ENCODE assay signal across 15 mouse cellular contexts in genomic region chr6:129559641-129560027, GRCm38 (mm10). TPM values are rescaled to one million over a fixed set of nuclear protein-coding genes. Genes with fewer than 3 reads are reported as not detected.
DNase-seq lines count a peak whose midpoint lies in the region; ATAC-seq and TF ChIP-seq lines count a peak whose summit lies in the region.
"Had no signal": no experiment of that assay in that cellular context is flagged by ENCODE, and none has a peak within 500 bp of the region (broad histone marks: within the 10 kb centered on the region; RNA-seq: fewer than 3 reads in every experiment).

No protein-coding gene starts in this region.

- TF ChIP-seq POLR2A in CH12.LX (IDR thresholded peaks at IDR 0.05; ENCODE audit: low read depth, low read length): no peak

- no peak overlapping the region for H3K27ac ChIP-seq in embryonic facial prominence, embryonic 13.5 days
- H3K27ac ChIP-seq in embryonic facial prominence, embryonic 10.5 days (replicated peaks): no peak overlapping the region
- no peak overlapping the region for H3K27ac ChIP-seq in CH12.LX (ENCODE audit: insufficient read depth, low read depth)
- H3K27ac ChIP-seq in forebrain, postnatal 0 days (ENCODE audit: low read depth, low read length): no peak overlapping the region
- H3K27ac ChIP-seq in midbrain, embryonic 13.5 days: no peak overlapping the region
- H3K27ac ChIP-seq in limb, embryonic 10.5 days: no peak overlapping the region
- H3K27ac ChIP-seq: layer of hippocampus, adult 2 months had no signal

- no peak for TF ChIP-seq CTCF in CH12.LX (conservative IDR thresholded peaks at IDR 0.05 in 1 of 2, IDR thresholded peaks at IDR 0.05 in 1 of 2; ENCODE audit: low read depth in 2 of 2, low read length in 2 of 2)
- no peak for TF ChIP-seq CTCF in forebrain, postnatal 0 days (IDR thresholded peaks at IDR 0.05; ENCODE audit: low read depth)

- no peak overlapping the region for H3K4me3 ChIP-seq in embryonic facial prominence, embryonic 13.5 days
- no peak overlapping the region for H3K4me3 ChIP-seq in embryonic facial prominence, embryonic 10.5 days
- no peak overlapping the region for H3K4me3 ChIP-seq in CH12.LX (replicated peaks in 1 of 3; ENCODE audit: low read depth in 2 of 3, low read length in 2 of 3, poor library complexity in 1 of 3)
- H3K4me3 ChIP-seq in forebrain, postnatal 0 days (ENCODE audit: low read depth, low read length): no peak overlapping the region
- H3K4me3 ChIP-seq in midbrain, embryonic 13.5 days (replicated peaks): no peak overlapping the region
- H3K4me3 ChIP-seq in limb, embryonic 10.5 days: no peak overlapping the region
- H3K4me3 ChIP-seq: layer of hippocampus, adult 2 months had no signal

- H3K27me3 ChIP-seq in embryonic facial prominence, embryonic 13.5 days: no peaks in the 10 kb centered on the region
- H3K27me3 ChIP-seq in embryonic facial prominence, embryonic 10.5 days (replicated peaks; ENCODE audit: low read depth, poor library complexity, severe bottlenecking): no peaks in the 10 kb centered on the region
- no peaks in the 10 kb centered on the region for H3K27me3 ChIP-seq in CH12.LX (replicated peaks)
- no peaks in the 10 kb centered on the region for H3K27me3 ChIP-seq in forebrain, postnatal 0 days (ENCODE audit: insufficient read depth, low read length)
- no peaks in the 10 kb centered on the region for H3K27me3 ChIP-seq in midbrain, embryonic 13.5 days
- no peaks in the 10 kb centered on the region for H3K27me3 ChIP-seq in limb, embryonic 10.5 days (ENCODE audit: low read depth, poor library complexity, severe bottlenecking)

- no peak for TF ChIP-seq EP300 in CH12.LX (IDR thresholded peaks at IDR 0.05; ENCODE audit: low read length)

- H3K4me1 ChIP-seq in embryonic facial prominence, embryonic 13.5 days: no peaks in the 10 kb centered on the region
- H3K4me1 ChIP-seq in embryonic facial prominence, embryonic 10.5 days: no peaks in the 10 kb centered on the region
- 0 out of 4 replicates have a peak, but pooled peaks cover 0 to 2% of the 10 kb centered on the region in 2 experiments for H3K4me1 ChIP-seq in CH12.LX (ENCODE audit: control insufficient read depth in 1 of 2, insufficient read depth in 2 of 2)
- no peaks in the 10 kb centered on the region for H3K4me1 ChIP-seq in forebrain, postnatal 0 days (ENCODE audit: insufficient read depth)
- H3K4me1 ChIP-seq in midbrain, embryonic 13.5 days (replicated peaks): peaks cover 11% of the 10 kb centered on the region; the same call in 1 of the 2 replicates
- H3K4me1 ChIP-seq in limb, embryonic 10.5 days: no peaks in the 10 kb centered on the region

- H3K9me3 ChIP-seq in embryonic facial prominence, embryonic 13.5 days: no peaks in the 10 kb centered on the region
- H3K9me3 ChIP-seq in embryonic facial prominence, embryonic 10.5 days: no peaks in the 10 kb centered on the region
- no peaks in the 10 kb centered on the region for H3K9me3 ChIP-seq in CH12.LX (replicated peaks; ENCODE audit: low read length)
- H3K9me3 ChIP-seq in forebrain, postnatal 0 days (ENCODE audit: low read length): no peaks in the 10 kb centered on the region
- no peaks in the 10 kb centered on the region for H3K9me3 ChIP-seq in midbrain, embryonic 13.5 days
- H3K9me3 ChIP-seq in limb, embryonic 10.5 days (replicated peaks): no peaks in the 10 kb centered on the region

- in situ Hi-C loops in CH12.LX (cut with MboI; ENCODE audit: low pct_ligation_motif_present, low pct_unique_long_range_greater_than_20kb, low sequenced_read_pairs): no loop called here

- ATAC-seq in embryonic facial prominence, embryonic 13.5 days (ENCODE audit: insufficient number of reproducible peaks, insufficient read depth, low FRiP score, low TSS enrichment, low read depth): no peak
- peak; percentile 13 for ATAC-seq in forebrain, postnatal 0 days
- peak; percentile 56 for ATAC-seq in midbrain, embryonic 13.5 days

- H3K79me2 ChIP-seq in CH12.LX (replicated peaks; ENCODE audit: control insufficient read depth, extremely low read depth, insufficient read depth, poor library complexity, severe bottlenecking): no peaks in the 10 kb centered on the region; the same call in 1 of the 2 replicates

- WGBS in embryonic facial prominence, embryonic 13.5 days: 55% methylated on average over 4 of the region's 4 CpGs
- WGBS in embryonic facial prominence, embryonic 10.5 days: 61% methylated on average over 4 of the region's 4 CpGs
- WGBS in forebrain, postnatal 0 days: 59% methylated on average over 4 of the region's 4 CpGs
- 57% methylated on average over 4 of the region's 4 CpGs for WGBS in midbrain, embryonic 13.5 days
- WGBS in limb, embryonic 10.5 days: 51% methylated on average over 4 of the region's 4 CpGs

- H3K4me2 ChIP-seq in embryonic facial prominence, embryonic 13.5 days: peak overlapping the region; percentile 14; the same call in 1 of the 2 replicates
- H3K4me2 ChIP-seq in CH12.LX (ENCODE audit: insufficient read depth, low read depth, poor library complexity, severe bottlenecking): peak overlapping the region; percentile 27; the same call in 1 of the 2 replicates
- no peak overlapping the region for H3K4me2 ChIP-seq in forebrain, postnatal 0 days (ENCODE audit: low read depth)
- H3K4me2 ChIP-seq in midbrain, embryonic 13.5 days (replicated peaks): no peak overlapping the region

- DNase-seq in embryonic facial prominence, embryonic 10.5 days (ENCODE audit: low spot score): no peak
- DNase-seq in CH12.LX (ENCODE audit: extremely low read depth): no peak
- DNase-seq in forebrain, postnatal 0 days: no peak
- DNase-seq in natural killer cell, adult 2 months (ENCODE audit: low spot score in 2 of 2): no peak
- DNase-seq in ovary, adult 18-20 months (ENCODE audit: low spot score): no peak
- no peak for DNase-seq in limb, embryonic 10.5 days (ENCODE audit: low spot score)

- no peaks in the 10 kb centered on the region for H3K36me3 ChIP-seq in embryonic facial prominence, embryonic 13.5 days
- no peaks in the 10 kb centered on the region for H3K36me3 ChIP-seq in embryonic facial prominence, embryonic 10.5 days (replicated peaks)
- H3K36me3 ChIP-seq in CH12.LX (replicated peaks in 1 of 2; ENCODE audit: control insufficient read depth in 1 of 2, insufficient read depth in 1 of 2, low read length in 1 of 2): no peaks in the 10 kb centered on the region
- H3K36me3 ChIP-seq in forebrain, postnatal 0 days (ENCODE audit: insufficient read depth): no peaks in the 10 kb centered on the region
- no peaks in the 10 kb centered on the region for H3K36me3 ChIP-seq in midbrain, embryonic 13.5 days
- no peaks in the 10 kb centered on the region for H3K36me3 ChIP-seq in limb, embryonic 10.5 days

- no peak for TF ChIP-seq RAD21 in CH12.LX (IDR thresholded peaks at IDR 0.05; ENCODE audit: low read depth, low read length)

- no peak overlapping the region for H3K9ac ChIP-seq in embryonic facial prominence, embryonic 13.5 days
- no peak overlapping the region for H3K9ac ChIP-seq in CH12.LX (ENCODE audit: insufficient read depth, low read depth)
- no peak overlapping the region for H3K9ac ChIP-seq in forebrain, postnatal 0 days
- no peak overlapping the region for H3K9ac ChIP-seq in midbrain, embryonic 13.5 days (replicated peaks)

- dilution Hi-C loops in CH12.LX (cut with MboI; ENCODE audit: extremely low pct_ligation_motif_present, extremely low pct_unique_long_range_greater_than_20kb, low sequenced_read_pairs): no loop called here

RNA-seq across cellular contexts. Expression of gene Klre1, which starts 18.1 kb away (rescaled TPM):
- polyA plus RNA-seq in embryonic facial prominence, embryonic 13.5 days (2015; fragmentation: Nextera tagmentation; extraction: Ambion mirVana): not detected in 2 replicates
- not detected in 2 replicates for polyA plus RNA-seq in embryonic facial prominence, embryonic 10.5 days (2016; fragmentation: Nextera tagmentation; extraction: Ambion mirVana)
- total RNA-seq in CH12.LX (2012; rRNA removed): not detected in 2 replicates
- not detected in 2 replicates for total RNA-seq in CH12.LX (2014; rRNA removed)
- not detected in 2 replicates for polyA plus RNA-seq in CH12.LX (2012; ENCODE audit: insufficient read length, low read depth)
- not detected in 2 replicates for total RNA-seq in forebrain, postnatal 0 days (2014; rRNA removed)
- polyA plus RNA-seq in forebrain, postnatal 0 days (2015; fragmentation: Nextera tagmentation; extraction: Ambion mirVana): 0.18 TPM in 1 of 2 replicates, not detected in the other
- polyA plus RNA-seq in midbrain, embryonic 13.5 days (2015; fragmentation: Nextera tagmentation; extraction: Ambion mirVana): not detected in 2 replicates
- polyA plus RNA-seq in limb, embryonic 10.5 days (2016; fragmentation: Nextera tagmentation; extraction: Ambion mirVana): not detected in 2 replicates
- total RNA-seq: heart, postnatal 25 days; layer of hippocampus, adult 2 months; left cerebral cortex, adult 8-10 months had no signal
- polyA plus RNA-seq: embryonic facial prominence, embryonic 14.5 days had no signal

RNA-seq across cellular contexts. Expression of gene Gabarapl1, which starts 26.7 kb away (rescaled TPM):
- 50.5 and 55.2 TPM in 2 replicates for polyA plus RNA-seq in embryonic facial prominence, embryonic 13.5 days (2015; fragmentation: Nextera tagmentation; extraction: Ambion mirVana)
- 44.9 and 46.5 TPM in 2 replicates for polyA plus RNA-seq in embryonic facial prominence, embryonic 10.5 days (2016; fragmentation: Nextera tagmentation; extraction: Ambion mirVana)
- 43.9 and 46.3 TPM in 2 replicates for total RNA-seq in CH12.LX (2012; rRNA removed)
- total RNA-seq in CH12.LX (2014; rRNA removed): 75.2 and 80.8 TPM in 2 replicates
- polyA plus RNA-seq in CH12.LX (2012; ENCODE audit: insufficient read length, low read depth): 96.2 and 102 TPM in 2 replicates
- total RNA-seq in forebrain, postnatal 0 days (2014; rRNA removed): 275 and 288 TPM in 2 replicates
- polyA plus RNA-seq in forebrain, postnatal 0 days (2015; fragmentation: Nextera tagmentation; extraction: Ambion mirVana): 243 and 276 TPM in 2 replicates
- 159 and 164 TPM in 2 replicates for polyA plus RNA-seq in midbrain, embryonic 13.5 days (2015; fragmentation: Nextera tagmentation; extraction: Ambion mirVana)
- 34.2 and 35.7 TPM in 2 replicates for polyA plus RNA-seq in limb, embryonic 10.5 days (2016; fragmentation: Nextera tagmentation; extraction: Ambion mirVana)

RNA-seq across cellular contexts. Expression of gene Klrd1, which starts 31.9 kb away (rescaled TPM):
- polyA plus RNA-seq in embryonic facial prominence, embryonic 13.5 days (2015; fragmentation: Nextera tagmentation; extraction: Ambion mirVana): 0.30 TPM in 1 of 2 replicates, not detected in the other
- not detected in 2 replicates for polyA plus RNA-seq in embryonic facial prominence, embryonic 10.5 days (2016; fragmentation: Nextera tagmentation; extraction: Ambion mirVana)
- total RNA-seq in CH12.LX (2012; rRNA removed) (not detected in 2 replicates), CH12.LX (2014; rRNA removed) (0.49 TPM in 1 of 2 replicates, not detected in the other)
- polyA plus RNA-seq in CH12.LX (2012; ENCODE audit: insufficient read length, low read depth): not detected in 2 replicates
- not detected in 2 replicates for total RNA-seq in forebrain, postnatal 0 days (2014; rRNA removed)
- polyA plus RNA-seq in forebrain, postnatal 0 days (2015; fragmentation: Nextera tagmentation; extraction: Ambion mirVana): not detected in 2 replicates
- polyA plus RNA-seq in midbrain, embryonic 13.5 days (2015; fragmentation: Nextera tagmentation; extraction: Ambion mirVana): not detected in 2 replicates
- polyA plus RNA-seq in limb, embryonic 10.5 days (2016; fragmentation: Nextera tagmentation; extraction: Ambion mirVana): not detected in 2 replicates
- total RNA-seq: heart, postnatal 25 days; layer of hippocampus, adult 2 months; left cerebral cortex, adult 8-10 months had no signal
- polyA plus RNA-seq: testis, adult 2 months had no signal

RNA-seq across cellular contexts. Expression of gene Tmem52b, which starts 47.3 kb away (rescaled TPM):
- polyA plus RNA-seq in embryonic facial prominence, embryonic 13.5 days (2015; fragmentation: Nextera tagmentation; extraction: Ambion mirVana): not detected in 2 replicates
- polyA plus RNA-seq in embryonic facial prominence, embryonic 10.5 days (2016; fragmentation: Nextera tagmentation; extraction: Ambion mirVana): not detected in 2 replicates
- total RNA-seq in CH12.LX (2012; rRNA removed) (not detected in 2 replicates), CH12.LX (2014; rRNA removed) (not detected in 2 replicates)
- polyA plus RNA-seq in CH12.LX (2012; ENCODE audit: insufficient read length, low read depth): not detected in 2 replicates
- not detected in 2 replicates for total RNA-seq in forebrain, postnatal 0 days (2014; rRNA removed)
- polyA plus RNA-seq in forebrain, postnatal 0 days (2015; fragmentation: Nextera tagmentation; extraction: Ambion mirVana): not detected in 2 replicates
- polyA plus RNA-seq in midbrain, embryonic 13.5 days (2015; fragmentation: Nextera tagmentation; extraction: Ambion mirVana): not detected in 2 replicates
- not detected in 2 replicates for polyA plus RNA-seq in limb, embryonic 10.5 days (2016; fragmentation: Nextera tagmentation; extraction: Ambion mirVana)
- total RNA-seq: heart, adult 18-20 months; heart, postnatal 25 days; layer of hippocampus, adult 2 months; left cerebral cortex, adult 8-10 months had no signal
- polyA plus RNA-seq: embryonic facial prominence, embryonic 14.5 days; limb, embryonic 14.5 days; testis, adult 2 months had no signal

RNA-seq across cellular contexts. Expression of gene Olr1, which starts 52.7 kb away (rescaled TPM):
- polyA plus RNA-seq in embryonic facial prominence, embryonic 13.5 days (2015; fragmentation: Nextera tagmentation; extraction: Ambion mirVana): not detected in 2 replicates
- polyA plus RNA-seq in embryonic facial prominence, embryonic 10.5 days (2016; fragmentation: Nextera tagmentation; extraction: Ambion mirVana): 0.06 TPM in 1 of 2 replicates, not detected in the other
- total RNA-seq in CH12.LX (2012; rRNA removed): not detected in 2 replicates
- not detected in 2 replicates for total RNA-seq in CH12.LX (2014; rRNA removed)
- polyA plus RNA-seq in CH12.LX (2012; ENCODE audit: insufficient read length, low read depth): not detected in 2 replicates
- 0.10 TPM in 1 of 2 replicates, not detected in the other for total RNA-seq in forebrain, postnatal 0 days (2014; rRNA removed)
- polyA plus RNA-seq in forebrain, postnatal 0 days (2015; fragmentation: Nextera tagmentation; extraction: Ambion mirVana): not detected in 2 replicates
- not detected in 2 replicates for polyA plus RNA-seq in midbrain, embryonic 13.5 days (2015; fragmentation: Nextera tagmentation; extraction: Ambion mirVana)
- 0.16 TPM in 1 of 2 replicates, not detected in the other for polyA plus RNA-seq in limb, embryonic 10.5 days (2016; fragmentation: Nextera tagmentation; extraction: Ambion mirVana)
- total RNA-seq: heart, adult 18-20 months; layer of hippocampus, adult 2 months had no signal

Comparison
In these comparisons a context has a peak if more than half of its experiments do, and no peak if none do; other contexts are left out.
1. H3K4me2 ChIP-seq: peak in embryonic facial prominence, embryonic 13.5 days (single experiment) and CH12.LX (single experiment); none in forebrain, postnatal 0 days (single experiment) and midbrain, embryonic 13.5 days (single experiment).